Mouse (Mus musculus) embryonic fibroblast, embryonic 13.5 days (primary cell): ENCODE results near the gene Clpx.

ENCODE experiments used
- CTCF ChIP-seq: IDR thresholded peaks from 2 replicates; pipeline ENCODE4 v1.5.1; 2011; ENCODE audit warnings: mild to moderate bottlenecking, control low read depth, low read length, moderate library complexity, borderline replicate concordance; ENCODE audit not compliant: insufficient read depth
- POLR2A ChIP-seq: IDR thresholded peaks from 2 replicates; pipeline ENCODE4 v1.6.1; 2011; ENCODE audit warnings: low read depth, mild to moderate bottlenecking, control low read depth, low read length, moderate library complexity

DNA sequence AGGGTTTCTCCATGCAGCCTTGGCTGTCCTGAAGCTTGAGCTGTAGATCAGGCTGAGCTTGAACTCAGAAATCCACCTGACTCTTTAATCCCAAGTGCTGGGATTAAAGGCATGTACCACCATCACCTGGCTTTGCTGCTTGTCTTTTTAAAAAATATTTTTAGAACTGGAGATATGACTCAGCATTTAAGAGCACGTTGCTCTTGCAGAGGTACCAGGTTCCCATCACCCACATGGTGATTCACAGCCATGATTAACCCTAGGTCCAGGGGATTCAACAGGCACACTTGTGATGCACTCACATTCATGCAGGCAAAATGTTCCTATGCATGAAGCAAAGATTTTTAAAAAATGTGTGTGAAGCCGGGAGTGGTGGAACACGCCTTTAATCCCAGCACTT, 1.6 kb upstream of the Clpx start:
- TF ChIP-seq POLR2A = no peak
- TF ChIP-seq CTCF = no peak
